Mouse (Mus musculus) bone marrow macrophage, adult 2 months (primary cell): ENCODE measurements around the gene Trpm7. TPM values are rescaled to one million over a fixed set of nuclear protein-coding genes. Genes with fewer than 3 reads are reported as not detected.

Experiments
- H3K27ac ChIP-seq: 2 replicates; pipeline ENCODE4 v1.5.1; 2012; ENCODE audit warnings: low read depth, low read length; ENCODE audit not compliant: insufficient read depth
- H3K4me1 ChIP-seq: 2 replicates; pipeline ENCODE4 v1.6.1; 2012; ENCODE audit warnings: low read length; ENCODE audit not compliant: control insufficient read depth, insufficient read depth
- H3K4me3 ChIP-seq: 2 replicates; pipeline ENCODE4 v1.5.1; 2012; ENCODE audit warnings: mild to moderate bottlenecking, low read length, moderate library complexity; ENCODE audit not compliant: insufficient read depth
- CTCF ChIP-seq: IDR thresholded peaks from 2 replicates; pipeline ENCODE4 v1.5.1; 2012; ENCODE audit warnings: low read depth, mild to moderate bottlenecking, low read length, moderate library complexity
- POLR2A ChIP-seq: IDR thresholded peaks from 2 replicates; pipeline ENCODE4 v1.6.1; 2012; ENCODE audit warnings: mild to moderate bottlenecking, low read depth, low read length, borderline replicate concordance
- polyA plus RNA-seq: library from polyadenylated mRNA; stranded (reverse); fragments of >200 nt; gene quantifications from 2 replicates; pipeline ENCODE4 v1.2.4, GENCODE M21; 2012; ENCODE audit not compliant: missing spikeins, insufficient read depth, insufficient read length

Trpm7 gene
- polyA plus RNA-seq, 1 experiment: 53.2 TPM

- no peak for TF ChIP-seq CTCF
- TF ChIP-seq POLR2A: no peak
- Histone ChIP-seq H3K4me1 (0 out of 2 replicates have a peak, but pooled peaks cover 2% of the 10 kb centered on the region), H3K27ac (no peak overlapping the region), H3K4me3 (no peak overlapping the region)
Observed at GRCm38 (mm10) chr2:126765867-126766582, 110.0 kb downstream of the Trpm7 start.

GRCm38 (mm10) chr2:126759351-126759750 is 116.7 kb downstream of the Trpm7 start:
- TF ChIP-seq POLR2A (no peak), CTCF (no peak)

GRCm38 (mm10) chr2:126755664-126756063 is 120.4 kb downstream of the Trpm7 start:
- Histone ChIP-seq H3K4me1 (no peaks in the 10 kb centered on the region), H3K27ac (no peak overlapping the region), H3K4me3 (no peak overlapping the region)
- TF ChIP-seq POLR2A: no peak
- no peak for TF ChIP-seq CTCF

More at GRCm38 (mm10) chr2:126759351-126759750, 116.7 kb downstream of the Trpm7 start:
- Histone ChIP-seq H3K27ac (no peak overlapping the region), H3K4me1 (0 out of 2 replicates have a peak, but pooled peaks cover 2% of the 10 kb centered on the region), H3K4me3 (no peak overlapping the region)

GRCm38 (mm10) chr2:126743389-126743788 is 132.6 kb downstream of the Trpm7 start:
- Histone ChIP-seq H3K4me3 (no peak overlapping the region), H3K4me1 (no peaks in the 10 kb centered on the region)
- no peak for TF ChIP-seq POLR2A
- no peak for TF ChIP-seq CTCF

More at GRCm38 (mm10) chr2:126743389-126743788, 132.6 kb downstream of the Trpm7 start:
- no peak overlapping the region for H3K27ac ChIP-seq

Other genes starting within 250 kb of the Trpm7 start
- gene Gabpb1, start 199.9 kb downstream of the Trpm7 start, polyA plus RNA-seq: 17.8 and 18.5 TPM in 2 replicates
- 112 and 116 TPM in 2 replicates for gene Usp8, start 168.9 kb downstream of the Trpm7 start, polyA plus RNA-seq
- gene Usp50, start 92.8 kb downstream of the Trpm7 start, polyA plus RNA-seq: 2.6 and 4.2 TPM in 2 replicates
- 104 and 127 TPM in 2 replicates for gene Sppl2a, start 57.0 kb upstream of the Trpm7 start, polyA plus RNA-seq
- 13.0 and 14.1 TPM in 2 replicates for gene Ap4e1, start 132.5 kb upstream of the Trpm7 start, polyA plus RNA-seq
- 215 and 227 TPM in 2 replicates for gene Blvra, start 194.4 kb upstream of the Trpm7 start, polyA plus RNA-seq